Mouse (Mus musculus) embryonic fibroblast, embryonic 13.5 days (primary cell): Measurements from ENCODE around the gene Gorasp2.

Source experiments
- CTCF ChIP-seq: IDR thresholded peaks from 2 replicates; pipeline ENCODE4 v1.5.1; 2011; ENCODE audit warnings: mild to moderate bottlenecking, control low read depth, low read length, moderate library complexity, borderline replicate concordance; ENCODE audit not compliant: insufficient read depth
- POLR2A ChIP-seq: IDR thresholded peaks from 2 replicates; pipeline ENCODE4 v1.6.1; 2011; ENCODE audit warnings: low read depth, mild to moderate bottlenecking, control low read depth, low read length, moderate library complexity

DNA sequence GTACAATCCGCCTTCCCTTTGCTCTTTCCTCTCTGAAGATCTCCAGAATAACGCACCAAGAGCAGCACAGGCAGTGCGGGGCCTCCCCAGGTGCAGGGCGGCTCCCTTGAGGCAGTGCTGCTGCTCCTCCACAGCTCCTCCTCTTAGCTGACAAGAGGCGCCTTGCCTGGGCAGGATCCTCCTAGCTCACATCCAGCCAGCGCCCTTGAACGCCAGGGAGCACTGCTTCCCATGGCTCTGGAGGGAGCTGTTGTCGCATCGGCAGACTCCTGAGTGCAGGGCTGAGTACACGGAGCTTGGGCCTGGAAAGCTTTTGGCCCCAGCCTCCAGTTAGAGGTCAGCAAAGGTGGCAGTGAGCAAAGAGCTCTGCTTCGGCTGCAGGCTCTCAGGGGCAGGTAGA, 28.8 kb downstream of the Gorasp2 start:
- TF ChIP-seq CTCF (no peak), POLR2A (no peak)
